Mouse (Mus musculus) bone marrow, adult 2 months (tissue): ENCODE data around the gene Serpini1. TPM values are rescaled to one million over a fixed set of nuclear protein-coding genes. Genes with fewer than 3 reads are reported as not detected.

Experiments used
- H3K27ac ChIP-seq: fragments of 200-500 bp; 2 replicates; pipeline ENCODE4 v1.5.1; 2012; ENCODE audit warnings: low read depth, mild to moderate bottlenecking, control low read depth, inconsistent platforms, low read length; ENCODE audit not compliant: control insufficient read depth, poor library complexity, insufficient read depth
- H3K4me1 ChIP-seq: fragments of 200-500 bp; 2 replicates; pipeline ENCODE4 v1.6.1; 2011; ENCODE audit warnings: low read length; ENCODE audit not compliant: control insufficient read depth, insufficient read depth
- H3K4me3 ChIP-seq: fragments of 200-500 bp; replicated peaks from 2 replicates; pipeline ENCODE3; 2011; ENCODE audit warnings: mild to moderate bottlenecking, low read depth, low read length, control low read depth; ENCODE audit not compliant: control insufficient read depth
- CTCF ChIP-seq: fragments of 200-500 bp; IDR thresholded peaks from 2 replicates; pipeline ENCODE4 v1.5.1; 2011; ENCODE audit warnings: low read length, control low read depth; ENCODE audit not compliant: control insufficient read depth, insufficient read depth
- POLR2A ChIP-seq: fragments of 200-500 bp; IDR thresholded peaks from 2 replicates; pipeline ENCODE4 v1.6.1; 2011; ENCODE audit warnings: low read depth, mild to moderate bottlenecking, control low read depth, low read length, borderline replicate concordance; ENCODE audit not compliant: control insufficient read depth
- WGBS: fragments of 180-500 bp; shearing (Covaris S2); methylation state at CpG from one replicate; pipeline ENCODE4 v1.1.7; 2018; 5-methylcytosine and 5-hydroxymethylcytosine counted together
- polyA plus RNA-seq: library from polyadenylated mRNA; stranded (reverse); fragments of >200 nt; gene quantifications from 2 replicates; pipeline ENCODE4 v1.2.4, GENCODE M21; 2011; ENCODE audit warnings: low replicate concordance; ENCODE audit not compliant: missing spikeins, insufficient read depth, insufficient read length

The Serpini1 gene
- polyA plus RNA-seq, 1 experiment = 1.3 TPM

DNA sequence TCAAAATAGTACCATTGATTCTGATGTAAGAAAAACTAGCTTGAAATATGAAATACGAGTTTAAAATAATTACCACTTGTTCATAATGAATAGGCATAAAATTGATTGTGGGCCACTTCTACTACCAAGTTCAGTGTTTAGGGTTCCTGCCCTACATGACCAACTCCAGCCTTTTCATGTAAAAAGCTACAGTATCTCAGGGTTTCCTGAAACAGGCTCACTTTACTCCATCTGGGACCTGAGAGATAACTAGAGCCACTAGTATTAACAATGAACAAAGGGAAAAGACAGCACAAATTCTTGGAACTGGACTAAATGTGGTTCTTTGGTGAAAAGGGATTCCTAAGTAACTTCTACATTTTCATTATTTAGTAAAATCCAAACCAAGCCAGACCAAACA, 13.1 kb upstream of the Serpini1 start:
- Histone ChIP-seq H3K4me1 (peaks cover 2% of the 10 kb centered on the region; the same call in 1 of the 2 replicates), H3K27ac (no peak overlapping the region), H3K4me3 (no peak overlapping the region)
- TF ChIP-seq CTCF (no peak), POLR2A (no peak)
- 78% methylated on average over 1 of the region's 1 CpGs for WGBS

DNA sequence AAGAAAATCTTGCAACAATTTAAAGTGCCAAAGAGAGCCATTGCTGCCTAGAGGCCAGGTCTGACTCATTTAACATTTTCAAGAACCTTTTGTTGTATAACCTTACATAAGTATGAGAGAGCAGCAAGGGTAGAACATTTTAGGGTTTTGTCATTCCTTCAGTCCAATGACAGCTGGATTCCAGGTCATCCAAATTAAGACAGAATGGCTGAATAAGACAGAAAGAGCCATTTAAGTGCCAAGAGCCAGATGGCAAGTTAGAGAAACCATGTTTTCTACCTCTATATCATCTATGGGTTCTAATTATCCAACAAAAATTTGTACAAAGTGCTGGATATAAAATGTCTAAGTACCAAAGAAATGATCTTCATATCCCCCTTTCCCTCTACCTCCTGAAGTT, 6.1 kb upstream of the Serpini1 start:
- TF ChIP-seq CTCF (no peak), POLR2A (no peak)
- Histone ChIP-seq H3K4me3 (no peak overlapping the region), H3K4me1 (no peaks in the 10 kb centered on the region), H3K27ac (no peak overlapping the region)

DNA sequence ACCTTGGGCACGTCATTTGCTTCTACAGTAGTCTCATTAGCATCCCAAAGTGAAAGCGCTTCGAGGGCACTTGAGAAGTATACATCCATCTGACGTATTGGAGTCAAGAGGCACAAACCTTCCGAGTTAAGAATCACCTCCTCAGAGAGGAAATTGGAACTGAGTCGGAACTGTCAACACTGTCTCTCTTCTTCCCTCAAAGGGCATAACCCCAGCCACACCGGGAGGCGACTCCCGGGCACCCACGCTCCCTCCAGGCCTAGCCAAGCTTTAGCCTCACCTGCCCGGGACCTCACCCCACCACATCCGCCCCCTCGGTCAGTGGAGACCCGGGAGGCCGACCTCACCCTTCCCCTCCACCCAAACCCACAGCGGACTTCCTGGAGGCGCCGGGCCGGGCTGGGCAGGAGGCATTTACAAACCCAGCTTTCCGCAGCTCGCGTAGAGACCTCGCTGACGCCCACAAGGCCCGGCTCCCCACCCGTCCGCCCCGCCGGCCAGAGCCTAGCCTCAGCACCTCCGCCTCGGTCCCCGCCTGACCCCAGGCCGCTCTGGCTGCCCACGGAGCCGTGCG, 1.1 kb upstream of the Serpini1 start:
- Histone ChIP-seq H3K4me3 (peak overlapping the region; percentile 87), H3K27ac (peak overlapping the region; percentile 90), H3K4me1 (no peaks in the 10 kb centered on the region)
- under 1% methylated on average over 36 of the region's 36 CpGs for WGBS
- TF ChIP-seq CTCF = no peak
- TF ChIP-seq POLR2A = no peak

DNA sequence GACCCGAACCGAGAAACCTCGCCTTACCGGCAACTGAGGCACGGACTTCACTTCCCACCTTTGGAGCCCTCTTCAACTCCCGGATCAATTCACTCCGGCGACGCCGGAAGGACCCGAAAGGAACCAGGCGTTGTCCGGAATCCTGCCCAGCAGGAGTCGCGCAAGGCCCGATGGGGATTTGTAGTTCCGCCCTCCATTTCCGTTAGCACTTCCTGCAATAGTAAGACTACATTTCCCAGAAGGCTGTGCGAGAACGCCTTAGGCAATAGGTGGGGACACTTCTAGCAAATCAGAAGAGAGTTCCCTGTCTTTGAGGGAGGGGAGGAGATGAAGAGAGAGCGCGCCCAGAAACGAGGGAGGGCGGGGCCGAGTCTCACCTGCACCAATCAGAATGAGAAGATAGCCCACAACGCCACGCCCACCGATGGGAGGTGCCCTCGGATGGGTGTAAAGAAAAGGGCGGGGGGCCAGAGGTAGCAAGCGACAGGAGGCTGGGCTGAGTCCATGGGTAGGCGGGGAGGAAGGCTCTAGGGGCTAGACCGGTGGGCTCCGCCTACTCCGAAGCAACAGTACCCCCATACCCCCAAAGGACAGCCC, 554 bp upstream of the Serpini1 start, which contains the start of gene Pdcd10:
Gene Pdcd10, minus strand, starts transcription at position 162 of the 597 bp plus-strand sequence.
- Histone ChIP-seq H3K27ac (peak within 1 kb of the TSS; percentile 90), H3K4me3 (peak within 1 kb of the TSS; percentile 87), H3K4me1 (no peaks in the 10 kb centered on the region)
- under 1% methylated on average over 35 of the region's 35 CpGs for WGBS
- peak; percentile 15; the same call in 1 of the 2 replicates for TF ChIP-seq CTCF
- peak; percentile 68; the same call in 1 of the 2 replicates for TF ChIP-seq POLR2A

DNA sequence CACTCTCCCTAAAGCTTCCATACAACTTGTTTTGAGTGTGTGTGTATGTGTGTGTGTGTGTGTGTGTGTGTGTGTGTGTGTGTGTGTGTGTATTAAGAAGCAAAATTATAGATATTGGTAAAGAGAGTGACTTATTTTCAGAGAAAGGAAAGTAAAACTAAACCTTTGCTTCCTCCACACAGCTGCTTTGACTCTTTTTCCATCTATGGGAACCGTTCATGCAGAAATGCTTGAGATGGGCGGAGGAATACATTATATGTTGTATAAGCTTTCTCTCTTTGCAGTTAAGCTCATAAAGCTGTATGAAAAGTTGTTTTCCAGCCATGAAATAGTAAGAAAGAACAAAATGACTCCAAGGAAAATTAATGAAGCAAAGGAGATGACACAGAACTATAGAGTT, 16.7 kb downstream of the Serpini1 start:
- 39% methylated on average over 2 of the region's 2 CpGs for WGBS
- TF ChIP-seq POLR2A = no peak
- TF ChIP-seq CTCF = no peak

DNA sequence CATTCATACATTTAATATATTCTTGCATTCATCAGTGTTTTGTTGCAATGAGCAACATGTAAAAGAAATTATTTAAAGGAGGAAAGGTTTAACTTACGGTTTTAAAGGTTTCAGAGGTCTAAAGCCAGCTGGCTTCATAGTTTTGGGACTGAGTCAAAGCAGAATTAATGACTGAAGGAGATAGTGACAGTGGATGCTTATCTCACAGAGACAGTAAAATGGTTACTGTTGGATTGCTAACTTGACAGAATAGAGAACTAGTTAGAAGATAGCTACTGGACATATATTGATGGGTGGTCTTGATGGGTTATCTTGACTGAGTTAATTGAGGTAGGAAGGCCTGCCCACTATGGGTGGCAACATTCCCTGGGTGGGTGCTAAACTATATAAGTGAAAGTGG, 18.2 kb downstream of the Serpini1 start:
- no peak overlapping the region for H3K4me3 ChIP-seq
- TF ChIP-seq POLR2A = no peak
- TF ChIP-seq CTCF = no peak
- no peaks in the 10 kb centered on the region for H3K4me1 ChIP-seq
- WGBS = 52% methylated on average over 1 of the region's 1 CpGs
- H3K27ac ChIP-seq = no peak overlapping the region

More for the DNA sequence above, 16.7 kb downstream of the Serpini1 start:
- H3K4me3 ChIP-seq = no peak overlapping the region
- no peaks in the 10 kb centered on the region for H3K4me1 ChIP-seq
- no peak overlapping the region for H3K27ac ChIP-seq

DNA sequence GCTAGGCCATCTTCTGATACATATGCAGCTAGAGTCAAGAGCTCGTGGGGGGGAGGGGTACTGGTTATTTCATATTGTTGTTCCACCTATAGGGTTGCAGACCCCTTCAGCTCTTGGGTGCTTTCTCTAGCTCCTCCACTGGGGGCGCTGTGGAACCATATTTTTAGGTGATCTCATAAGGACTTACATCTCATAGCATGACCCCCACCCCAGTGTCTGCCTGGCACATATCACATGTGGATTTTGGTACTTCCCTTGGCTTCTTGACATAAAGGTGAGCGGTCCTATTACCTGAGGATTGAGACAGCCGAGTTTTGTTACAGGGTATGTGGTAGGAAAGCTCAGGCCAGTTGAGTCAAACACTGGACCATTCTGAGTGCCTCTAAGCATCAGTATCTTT, 22.0 kb downstream of the Serpini1 start:
- Histone ChIP-seq H3K4me1 (no peaks in the 10 kb centered on the region), H3K27ac (no peak overlapping the region), H3K4me3 (no peak overlapping the region)
- TF ChIP-seq POLR2A = no peak
- TF ChIP-seq CTCF = 0 out of 2 replicates have a peak, but pooled peaks have one; percentile 14
- 55% methylated on average over 4 of the region's 4 CpGs for WGBS

DNA sequence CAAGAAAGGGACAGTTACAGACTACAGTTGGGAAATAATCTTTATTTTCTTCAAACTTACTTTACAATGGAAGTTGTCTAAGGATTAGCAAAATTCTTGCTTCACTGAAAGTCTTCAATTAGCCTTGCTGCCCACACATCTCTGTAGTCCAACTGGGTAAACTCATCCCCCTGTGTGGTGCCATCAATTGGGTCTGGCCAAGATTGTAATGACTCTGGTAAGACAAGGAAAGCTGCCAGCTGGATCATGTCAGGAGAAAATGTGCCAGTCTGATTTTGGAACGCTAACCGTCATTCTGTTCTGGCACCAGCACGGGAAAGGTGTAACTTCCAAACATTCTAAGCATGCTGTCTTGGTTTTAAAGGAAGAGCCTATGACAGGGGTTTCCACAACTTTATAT, 25.9 kb downstream of the Serpini1 start:
- 90% methylated on average over 3 of the region's 3 CpGs for WGBS
- no peak for TF ChIP-seq CTCF
- no peak for TF ChIP-seq POLR2A
- no peak overlapping the region for H3K4me3 ChIP-seq
- no peak overlapping the region for H3K27ac ChIP-seq
- no peaks in the 10 kb centered on the region for H3K4me1 ChIP-seq

DNA sequence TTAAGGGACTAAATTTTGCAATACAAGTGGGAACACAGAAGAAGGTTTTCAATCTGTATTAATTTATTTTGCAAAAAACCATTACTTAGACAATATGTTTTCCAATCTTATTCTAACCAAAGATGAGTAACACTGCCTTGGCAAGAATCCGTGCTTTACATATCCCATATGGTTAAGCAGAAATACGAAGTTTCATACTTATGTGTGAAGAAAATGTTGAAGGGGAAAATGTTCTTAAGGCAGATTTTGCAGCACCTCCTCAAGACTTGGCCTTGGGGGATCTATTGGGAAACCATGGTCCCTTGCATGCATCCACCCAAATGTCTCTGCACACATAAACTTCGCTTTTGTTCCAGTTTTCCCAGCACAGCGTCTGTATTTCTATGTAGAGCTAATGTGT, 27.6 kb downstream of the Serpini1 start:
- TF ChIP-seq CTCF = no peak
- TF ChIP-seq POLR2A = no peak
- H3K4me3 ChIP-seq = no peak overlapping the region
- H3K27ac ChIP-seq = no peak overlapping the region
- 81% methylated on average over 4 of the region's 4 CpGs for WGBS
- H3K4me1 ChIP-seq = no peaks in the 10 kb centered on the region
